Mouse (Mus musculus) bone marrow macrophage, adult 2 months (primary cell): ENCODE measurements around the gene Ubash3b. TPM values are rescaled to one million over a fixed set of nuclear protein-coding genes. Genes with fewer than 3 reads are reported as not detected.

Experiments used
- H3K27ac ChIP-seq: 2 replicates; pipeline ENCODE4 v1.5.1; 2012; ENCODE audit warnings: low read depth, low read length; ENCODE audit not compliant: insufficient read depth
- H3K4me1 ChIP-seq: 2 replicates; pipeline ENCODE4 v1.6.1; 2012; ENCODE audit warnings: low read length; ENCODE audit not compliant: control insufficient read depth, insufficient read depth
- H3K4me3 ChIP-seq: 2 replicates; pipeline ENCODE4 v1.5.1; 2012; ENCODE audit warnings: mild to moderate bottlenecking, low read length, moderate library complexity; ENCODE audit not compliant: insufficient read depth
- CTCF ChIP-seq: IDR thresholded peaks from 2 replicates; pipeline ENCODE4 v1.5.1; 2012; ENCODE audit warnings: low read depth, mild to moderate bottlenecking, low read length, moderate library complexity
- POLR2A ChIP-seq: IDR thresholded peaks from 2 replicates; pipeline ENCODE4 v1.6.1; 2012; ENCODE audit warnings: mild to moderate bottlenecking, low read depth, low read length, borderline replicate concordance
- polyA plus RNA-seq: library from polyadenylated mRNA; stranded (reverse); fragments of >200 nt; gene quantifications from 2 replicates; pipeline ENCODE4 v1.2.4, GENCODE M21; 2012; ENCODE audit not compliant: missing spikeins, insufficient read depth, insufficient read length

Ubash3b gene
- polyA plus RNA-seq, 1 experiment, result 19.7 TPM

- Histone ChIP-seq H3K4me3 (no peak overlapping the region), H3K4me1 (no peaks in the 10 kb centered on the region; the same call in 1 of the 2 replicates), H3K27ac (no peak overlapping the region)
- TF ChIP-seq CTCF (peak; percentile 85), POLR2A (no peak)
Measured at GRCm38 (mm10) chr9:41190745-41191482, 29.4 kb upstream of the Ubash3b start.

GRCm38 (mm10) chr9:41187939-41188338, 26.4 kb upstream of the Ubash3b start:
- H3K27ac ChIP-seq, result no peak overlapping the region
- H3K4me1 ChIP-seq, result peaks cover 11% of the 10 kb centered on the region
- no peak overlapping the region for H3K4me3 ChIP-seq
- no peak for TF ChIP-seq POLR2A
- no peak for TF ChIP-seq CTCF

DNA sequence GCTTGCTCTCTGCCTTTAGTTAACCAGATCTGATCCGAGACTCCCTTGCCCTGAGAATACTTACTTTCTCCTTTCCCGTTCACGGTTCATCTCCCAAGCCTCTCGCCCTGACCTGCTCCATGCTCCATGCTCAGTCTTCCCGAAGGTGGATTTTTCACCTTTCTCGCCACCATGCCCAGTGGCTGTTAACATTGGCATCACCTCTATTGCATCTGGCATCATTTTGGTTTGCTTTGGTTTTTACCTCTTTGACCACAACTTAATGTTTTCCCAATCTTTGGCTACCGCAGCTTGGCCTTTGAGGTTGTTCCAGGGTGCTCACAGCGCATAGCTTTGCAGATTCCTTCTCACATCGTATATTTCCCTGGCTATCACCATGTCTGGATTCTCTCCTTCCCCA, 26.0 kb upstream of the Ubash3b start:
- H3K4me1 ChIP-seq, result peaks cover 11% of the 10 kb centered on the region
- H3K27ac ChIP-seq, result no peak overlapping the region
- no peak for TF ChIP-seq CTCF
- no peak for TF ChIP-seq POLR2A
- no peak overlapping the region for H3K4me3 ChIP-seq

- H3K27ac ChIP-seq, result no peak overlapping the region; the same call in 1 of the 2 replicates
- no peak for TF ChIP-seq CTCF
- no peak for TF ChIP-seq POLR2A
- peaks cover 11% of the 10 kb centered on the region for H3K4me1 ChIP-seq
Measured at GRCm38 (mm10) chr9:41185331-41185730, 23.8 kb upstream of the Ubash3b start.

GRCm38 (mm10) chr9:41182550-41182949, 21.1 kb upstream of the Ubash3b start:
- no peak overlapping the region for H3K4me3 ChIP-seq
- H3K27ac ChIP-seq, result no peak overlapping the region
- TF ChIP-seq CTCF (no peak), POLR2A (no peak)
- peaks cover 15% of the 10 kb centered on the region for H3K4me1 ChIP-seq

More at GRCm38 (mm10) chr9:41185331-41185730, 23.8 kb upstream of the Ubash3b start:
- H3K4me3 ChIP-seq, result no peak overlapping the region

DNA sequence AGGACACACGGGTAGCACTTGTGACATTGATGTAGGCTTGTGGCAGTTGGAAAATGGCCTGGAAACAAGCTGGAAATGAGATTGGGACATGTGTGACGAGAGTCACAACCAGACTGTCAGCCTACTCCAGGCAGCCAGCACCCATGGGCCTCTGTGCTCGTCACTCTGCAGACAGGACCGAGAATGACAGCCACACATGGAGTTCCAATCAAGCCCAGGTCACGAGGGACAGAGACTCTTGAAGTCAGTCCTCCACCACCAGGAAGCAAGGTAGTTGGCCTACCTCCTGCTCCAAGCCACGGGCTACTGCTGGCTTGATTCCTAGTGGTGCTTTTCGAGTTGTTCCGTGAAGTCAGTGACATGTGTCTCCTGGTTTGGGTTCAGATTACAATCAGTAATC, 20.3 kb upstream of the Ubash3b start:
- no peak for TF ChIP-seq CTCF
- TF ChIP-seq POLR2A, result no peak
- no peak overlapping the region for H3K4me3 ChIP-seq
- peaks cover 15% of the 10 kb centered on the region for H3K4me1 ChIP-seq
- no peak overlapping the region for H3K27ac ChIP-seq

DNA sequence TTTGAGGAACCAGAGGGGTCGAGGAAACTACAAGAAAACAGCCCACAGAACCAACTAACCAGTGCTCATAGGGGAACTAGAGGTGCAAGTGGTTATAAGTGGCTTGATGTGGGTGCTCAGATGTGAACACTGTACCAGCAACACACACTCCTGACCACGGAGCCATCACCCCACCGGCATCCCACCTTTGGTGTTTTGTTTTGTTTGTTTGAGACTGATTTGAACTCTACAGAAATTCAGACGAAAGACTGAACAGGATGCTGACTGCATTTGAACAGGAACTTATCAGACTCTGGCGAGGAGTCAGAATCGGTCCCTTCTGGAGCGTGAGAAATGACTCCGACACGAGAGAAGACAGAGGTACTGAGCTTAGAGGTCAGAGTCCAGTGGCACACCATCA, 19.9 kb upstream of the Ubash3b start:
- no peak for TF ChIP-seq CTCF
- TF ChIP-seq POLR2A, result no peak
- H3K27ac ChIP-seq, result no peak overlapping the region
- no peak overlapping the region for H3K4me3 ChIP-seq
- H3K4me1 ChIP-seq, result peaks cover 17% of the 10 kb centered on the region

DNA sequence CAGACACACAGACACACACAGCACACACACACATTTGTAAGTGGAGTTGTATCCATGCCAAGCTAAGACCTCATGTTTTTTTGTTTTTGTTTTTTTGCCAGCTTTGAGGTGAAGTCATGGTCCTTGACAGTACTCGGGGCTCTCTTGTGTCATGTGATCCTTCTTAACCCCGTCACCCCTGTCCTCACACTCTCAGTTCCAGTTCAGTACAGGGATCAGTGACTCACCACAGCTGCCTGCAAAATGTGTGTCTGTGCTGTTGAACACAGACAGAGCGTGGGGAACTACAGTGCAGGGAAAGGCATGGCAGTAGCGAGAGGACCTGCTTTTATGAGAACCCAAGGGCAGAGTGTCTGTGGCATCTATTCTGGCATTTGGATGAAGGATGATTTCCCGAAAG, 17.6 kb upstream of the Ubash3b start:
- no peak for TF ChIP-seq CTCF
- TF ChIP-seq POLR2A, result no peak
- Histone ChIP-seq H3K4me1 (peaks cover 16% of the 10 kb centered on the region), H3K4me3 (no peak overlapping the region), H3K27ac (no peak overlapping the region)

DNA sequence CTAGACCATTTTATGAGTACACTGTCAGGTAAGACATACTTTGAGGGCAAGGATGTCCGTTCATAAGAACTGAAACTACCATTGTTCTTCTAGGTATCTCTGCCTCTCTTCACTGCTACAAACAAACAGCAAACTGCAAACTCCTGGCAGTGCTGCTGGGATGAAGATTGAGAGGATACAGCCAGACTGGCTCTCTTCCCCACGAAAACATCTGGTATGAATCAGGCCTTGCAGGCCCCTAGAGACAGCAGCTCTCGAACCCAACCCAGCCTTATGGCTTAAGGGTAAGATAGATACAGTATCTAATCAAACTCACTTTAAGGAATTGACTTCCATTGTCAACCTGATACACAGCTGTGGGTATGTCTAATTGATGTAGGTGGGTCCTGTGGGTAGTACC, 11.7 kb upstream of the Ubash3b start:
- Histone ChIP-seq H3K4me3 (no peak overlapping the region), H3K4me1 (peaks cover 34% of the 10 kb centered on the region), H3K27ac (no peak overlapping the region)
- no peak for TF ChIP-seq CTCF

- Histone ChIP-seq H3K4me1 (peaks cover 39% of the 10 kb centered on the region), H3K4me3 (no peak overlapping the region), H3K27ac (no peak overlapping the region)
- TF ChIP-seq CTCF (no peak), POLR2A (no peak)
Measured at GRCm38 (mm10) chr9:41172426-41172825, 10.9 kb upstream of the Ubash3b start.

DNA sequence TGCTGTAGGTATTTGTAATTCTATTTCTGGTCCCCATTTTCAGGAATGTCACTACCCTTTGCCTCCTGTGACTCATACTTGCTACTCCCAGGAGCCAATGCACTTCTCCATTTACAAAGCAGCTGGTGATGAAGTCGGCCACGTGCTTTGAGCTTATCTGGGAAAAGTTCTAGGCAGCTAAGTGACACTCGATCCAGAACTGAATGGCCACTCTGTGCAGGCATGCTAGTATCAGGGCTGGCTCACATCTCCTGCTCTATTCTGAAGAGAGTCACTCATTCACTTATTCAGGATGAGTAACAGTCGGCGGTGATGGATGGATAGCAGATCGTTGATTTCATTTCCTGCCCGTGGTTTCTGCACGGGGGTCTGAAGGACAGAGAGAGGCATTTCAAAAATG, 8.5 kb upstream of the Ubash3b start:
- Histone ChIP-seq H3K4me1 (peaks cover 29% of the 10 kb centered on the region), H3K4me3 (peak overlapping the region; percentile 27), H3K27ac (peak overlapping the region; percentile 11)
- no peak for TF ChIP-seq POLR2A
- no peak for TF ChIP-seq CTCF
